Mouse (Mus musculus) heart, adult 2 months (tissue): Measurements from ENCODE around the gene Lmntd1.

Source experiments
- CTCF ChIP-seq: fragments of 200-600 bp; IDR thresholded peaks from 2 replicates; pipeline ENCODE4 v1.8.1; 2022; ENCODE audit warnings: antibody characterized with exemption, mild to moderate bottlenecking, moderate library complexity
- POLR2A ChIP-seq: fragments of 200-500 bp; IDR thresholded peaks from 2 replicates; pipeline ENCODE4 v1.6.1; 2011; ENCODE audit warnings: mild to moderate bottlenecking, low read depth, low read length, control low read depth; ENCODE audit not compliant: insufficient read depth

- TF ChIP-seq CTCF (no peak), POLR2A (no peak)
Measured at GRCm38 (mm10) chr6:145612611-145613010, 1.5 kb downstream of the Lmntd1 start.
